Mouse (Mus musculus) adipocyte (in vitro differentiated cells): ENCODE measurements around the gene Tpgs1.

Source experiments
- DNase-seq: peaks from one replicate; pipeline ENCODE4 v3.0.0-alpha.2; 2016; ENCODE audit warnings: low spot score

The Tpgs1 gene

GRCm38 (mm10) chr10:79668076-79668475, 1.1 kb upstream of the Tpgs1 start:
- DNase-seq: no peak

DNA sequence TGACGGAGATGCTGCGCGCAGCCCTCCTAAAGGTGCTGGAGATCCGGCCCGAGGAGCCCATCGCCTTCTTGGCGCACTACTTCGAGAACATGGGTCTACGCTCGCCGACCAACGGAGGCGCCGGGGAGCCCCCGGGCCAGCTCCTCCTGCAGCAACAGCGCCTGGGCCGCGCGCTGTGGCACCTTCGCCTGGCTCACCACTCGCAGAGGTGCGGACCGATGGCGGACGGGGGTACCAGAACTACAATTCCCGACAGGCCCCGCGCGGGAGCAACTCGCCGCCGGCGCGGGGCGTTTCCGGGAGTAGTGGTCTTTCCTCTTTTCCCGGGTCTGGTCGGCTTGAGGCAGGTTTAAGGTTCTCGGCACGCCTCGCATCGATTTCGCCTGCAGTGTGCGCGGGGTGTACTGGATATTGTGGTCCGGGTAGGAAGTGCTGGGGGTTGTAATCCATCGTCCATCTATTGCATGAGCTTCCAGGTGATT, 448 bp downstream of the Tpgs1 start:
- peak; percentile 53 for DNase-seq

DNA sequence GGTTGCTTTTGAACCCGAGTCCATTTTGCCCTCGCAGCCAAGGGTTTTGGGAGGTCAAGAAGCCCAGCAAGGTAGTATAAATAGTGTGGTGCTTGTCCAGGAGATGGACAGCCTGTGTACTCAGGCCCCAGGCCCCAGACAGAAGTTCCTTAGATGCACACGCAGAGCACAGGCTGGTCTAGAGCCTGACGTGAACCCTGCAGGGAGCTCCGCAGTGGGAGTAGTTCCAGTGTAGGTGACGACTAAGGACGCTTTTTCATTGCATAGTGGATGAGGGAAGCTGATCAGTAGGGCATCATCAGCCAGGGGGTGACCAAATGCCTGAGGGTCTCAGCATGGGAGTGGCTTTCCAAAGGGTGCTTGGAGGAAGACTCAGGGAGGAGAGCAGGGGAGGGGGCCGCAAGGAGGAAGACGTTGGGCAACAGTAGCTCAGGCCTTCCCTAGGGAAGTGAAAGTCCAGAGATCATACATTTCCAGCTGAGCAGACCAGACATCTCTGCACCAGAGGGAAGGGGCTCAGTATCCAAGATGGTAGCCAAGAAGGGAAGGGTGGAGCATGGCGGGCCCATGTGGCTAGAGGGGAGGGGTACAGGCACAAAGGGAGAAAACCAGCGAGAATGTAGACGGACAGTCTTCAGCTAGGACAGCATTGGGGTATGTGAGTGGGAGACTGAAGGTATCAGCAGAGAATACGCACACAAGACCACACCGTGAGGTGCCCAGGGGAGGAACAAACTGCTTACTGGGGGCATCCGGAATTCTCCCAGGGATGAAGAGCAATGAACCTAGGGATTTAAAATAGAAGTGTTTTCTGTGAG, 1.1 kb downstream of the Tpgs1 start:
- no peak for DNase-seq

DNA sequence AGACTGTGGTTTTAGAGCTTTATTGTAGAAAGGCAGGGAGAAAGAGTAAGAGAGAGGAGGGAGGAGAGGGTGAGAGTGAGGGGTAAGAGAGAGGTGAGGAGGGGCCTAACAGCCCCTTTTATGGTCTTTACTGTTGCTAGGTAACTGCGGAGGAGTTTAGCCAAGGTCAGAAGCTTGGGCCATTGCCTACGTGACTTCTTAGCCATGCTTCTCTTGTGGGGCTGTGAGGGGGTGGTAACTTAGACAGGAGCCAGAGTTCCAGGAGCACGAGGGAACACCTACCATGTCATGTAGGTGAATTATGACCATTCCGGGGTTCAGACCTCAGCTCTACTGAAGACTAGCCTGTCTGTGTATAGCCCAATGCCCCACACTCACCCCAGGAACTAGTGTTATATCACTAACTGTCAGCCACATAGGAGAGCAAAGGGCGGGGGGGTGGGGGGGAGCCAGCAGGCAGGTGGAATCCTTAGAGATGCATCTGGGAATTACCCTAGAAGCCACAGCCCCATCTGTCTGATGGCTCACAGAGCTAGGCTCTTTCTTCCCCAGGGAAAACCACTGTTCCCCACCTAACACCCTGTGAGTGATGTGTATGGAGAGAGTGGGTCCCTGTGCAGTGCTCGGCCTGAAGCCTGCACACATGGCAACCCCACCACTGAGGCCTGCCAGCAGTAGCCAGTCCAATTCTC, 2.4 kb downstream of the Tpgs1 start:
- no peak for DNase-seq

GRCm38 (mm10) chr10:79672088-79672455, 2.9 kb downstream of the Tpgs1 start:
- DNase-seq: no peak

DNA sequence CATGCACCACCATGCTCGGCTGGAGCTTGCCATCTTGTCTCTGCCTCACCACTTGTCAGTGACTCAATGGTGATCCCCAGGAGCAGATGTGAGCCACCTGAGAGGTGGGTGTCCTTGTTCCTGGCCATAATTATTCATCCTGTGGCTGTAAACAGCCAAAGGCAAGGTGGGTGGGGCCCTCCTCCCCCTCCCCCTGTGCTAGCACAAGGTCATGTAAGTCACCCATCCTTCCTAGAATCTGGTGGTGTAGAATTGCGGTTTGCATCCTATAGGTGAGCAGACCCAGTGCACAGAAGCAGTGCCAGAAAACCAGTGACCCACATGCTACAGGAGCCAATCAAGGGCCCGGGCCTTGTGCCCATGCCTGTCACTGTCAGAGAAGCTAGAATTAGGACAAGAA, 3.9 kb downstream of the Tpgs1 start:
- no peak for DNase-seq

DNA sequence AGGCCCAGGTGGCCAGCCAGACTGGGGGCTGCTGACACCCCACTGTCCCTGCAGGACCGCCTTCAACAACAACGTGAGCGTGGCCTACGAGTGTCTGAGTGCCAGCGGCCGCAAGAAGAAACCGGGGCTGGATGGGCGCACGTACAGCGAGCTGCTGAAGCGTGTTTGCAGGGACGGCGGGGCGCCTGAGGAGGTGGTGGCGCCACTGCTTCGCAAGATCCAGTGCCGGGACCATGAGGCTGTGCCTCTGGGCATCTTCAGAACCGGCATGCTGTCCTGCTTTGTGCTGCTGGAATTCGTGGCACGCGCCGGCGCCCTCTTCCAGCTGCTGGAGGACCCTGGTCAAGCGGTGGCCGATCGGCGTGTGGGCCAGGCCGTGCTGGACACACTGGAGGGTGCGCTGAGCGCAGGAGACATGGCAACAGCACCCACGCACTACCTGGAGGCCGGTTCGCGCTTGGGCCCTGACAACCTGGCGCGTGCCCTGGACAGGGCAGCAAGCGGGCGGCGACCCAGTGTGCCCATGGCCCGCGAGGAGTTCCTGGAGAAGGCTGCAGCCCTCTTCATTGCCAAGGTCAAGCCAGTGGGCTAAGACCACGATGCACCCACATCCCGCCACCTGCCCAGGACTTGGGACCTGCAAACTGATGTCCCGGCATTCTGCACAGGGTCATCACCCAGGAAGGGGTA, 6.3 kb downstream of the Tpgs1 start:
- no peak for DNase-seq

- no peak for DNase-seq
Measured at GRCm38 (mm10) chr10:79680606-79681495, 11.7 kb downstream of the Tpgs1 start.

GRCm38 (mm10) chr10:79681591-79682245, 12.5 kb downstream of the Tpgs1 start, which contains the start of gene Cdc34:
Gene Cdc34 (plus strand): TSS chr10:79682195.
- DNase-seq: peak; percentile 98

DNA sequence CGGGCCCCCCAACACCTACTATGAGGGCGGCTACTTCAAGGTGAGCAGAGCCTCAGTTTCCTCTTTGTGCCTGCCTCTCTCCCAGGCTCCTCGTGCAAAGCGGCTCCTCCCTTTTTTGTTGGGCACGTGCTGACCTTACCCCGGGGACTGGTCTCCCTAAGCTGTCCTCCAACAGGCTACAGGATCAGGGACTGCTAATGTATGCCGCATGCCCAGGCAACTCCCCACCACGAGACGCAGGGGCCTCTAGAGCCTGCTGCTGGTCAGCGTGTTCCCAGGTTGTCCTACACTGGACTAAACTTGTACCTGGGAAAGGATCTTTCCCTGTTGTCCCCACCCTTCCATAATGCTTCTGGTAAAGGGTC, 13.4 kb downstream of the Tpgs1 start:
- DNase-seq: no peak

DNA sequence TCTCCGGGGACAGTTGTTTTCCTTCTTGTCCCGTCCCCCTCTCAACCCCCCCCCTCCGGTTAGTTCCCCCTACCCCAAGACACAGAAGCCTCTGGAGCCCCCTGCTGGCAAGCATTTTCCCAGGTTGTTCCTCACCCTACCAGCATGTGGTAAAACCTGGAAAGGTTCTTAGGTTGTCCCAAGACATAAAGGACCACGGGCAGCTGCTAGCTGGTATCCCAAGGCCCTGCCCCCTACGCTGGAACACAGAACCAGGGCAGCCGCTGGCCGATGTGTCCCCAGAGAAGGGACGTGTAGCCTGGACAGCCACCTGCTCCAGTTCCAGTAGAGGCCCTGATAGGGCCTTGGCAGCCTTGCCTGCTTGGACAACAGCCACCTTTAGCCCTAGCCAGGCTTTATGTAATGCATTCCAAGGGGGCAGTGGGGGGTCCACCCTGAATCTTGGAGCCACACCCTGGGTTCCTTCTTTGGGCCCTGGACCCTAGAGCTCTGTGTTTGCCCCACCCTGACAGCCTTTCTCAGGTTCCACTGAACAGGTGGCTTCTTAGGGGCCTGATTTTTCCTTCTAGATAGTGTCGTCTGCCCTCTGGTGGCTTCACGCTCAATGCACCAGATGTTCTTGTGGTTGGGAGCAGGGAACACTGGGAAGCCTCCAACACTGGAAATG, 13.9 kb downstream of the Tpgs1 start:
- peak; percentile 81 for DNase-seq

DNA sequence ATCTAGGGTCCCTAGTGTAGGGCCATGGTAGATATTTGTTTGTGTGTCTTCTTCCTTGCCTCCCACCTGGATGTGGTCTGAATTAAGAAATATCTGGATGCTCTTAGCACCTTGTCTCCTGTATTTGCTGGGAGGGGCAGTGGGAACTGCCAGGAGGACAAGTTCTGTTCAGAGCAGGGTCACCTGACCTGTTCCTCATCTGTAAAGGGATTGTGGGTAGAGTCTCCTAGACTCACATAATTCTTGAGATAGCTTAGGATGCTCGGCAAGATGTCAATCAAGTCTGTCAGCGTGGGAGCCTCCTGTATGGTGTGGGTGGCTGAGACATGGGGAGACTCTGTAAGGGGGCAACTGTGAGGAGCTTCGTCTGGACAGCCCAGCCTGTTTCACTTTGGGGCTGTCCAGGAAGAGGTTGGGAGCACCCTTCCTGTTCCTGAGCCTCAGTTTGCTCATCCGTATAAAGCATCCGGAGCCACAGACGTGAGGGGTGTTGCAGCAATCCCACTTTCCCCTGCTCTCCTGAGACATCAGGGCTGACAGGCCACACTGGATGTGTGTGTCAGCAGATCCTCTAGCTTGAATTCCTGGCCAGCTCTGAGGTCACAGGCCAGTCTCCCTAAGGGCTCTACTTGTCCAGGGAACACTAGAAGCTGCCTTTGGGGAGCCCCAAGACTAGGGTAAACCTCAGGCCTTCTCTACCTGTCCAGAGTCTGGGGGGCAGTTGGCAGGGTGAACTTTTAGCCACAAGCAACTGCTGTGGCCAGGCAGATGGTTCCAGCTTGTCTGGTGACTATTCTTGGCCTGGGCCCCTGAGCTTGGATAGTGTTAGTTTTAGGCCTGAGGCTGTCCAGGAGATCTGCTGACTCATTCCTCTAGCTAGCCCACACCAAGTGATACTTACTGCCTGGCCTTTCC, 14.8 kb downstream of the Tpgs1 start:
- DNase-seq: peak; percentile 78

DNA sequence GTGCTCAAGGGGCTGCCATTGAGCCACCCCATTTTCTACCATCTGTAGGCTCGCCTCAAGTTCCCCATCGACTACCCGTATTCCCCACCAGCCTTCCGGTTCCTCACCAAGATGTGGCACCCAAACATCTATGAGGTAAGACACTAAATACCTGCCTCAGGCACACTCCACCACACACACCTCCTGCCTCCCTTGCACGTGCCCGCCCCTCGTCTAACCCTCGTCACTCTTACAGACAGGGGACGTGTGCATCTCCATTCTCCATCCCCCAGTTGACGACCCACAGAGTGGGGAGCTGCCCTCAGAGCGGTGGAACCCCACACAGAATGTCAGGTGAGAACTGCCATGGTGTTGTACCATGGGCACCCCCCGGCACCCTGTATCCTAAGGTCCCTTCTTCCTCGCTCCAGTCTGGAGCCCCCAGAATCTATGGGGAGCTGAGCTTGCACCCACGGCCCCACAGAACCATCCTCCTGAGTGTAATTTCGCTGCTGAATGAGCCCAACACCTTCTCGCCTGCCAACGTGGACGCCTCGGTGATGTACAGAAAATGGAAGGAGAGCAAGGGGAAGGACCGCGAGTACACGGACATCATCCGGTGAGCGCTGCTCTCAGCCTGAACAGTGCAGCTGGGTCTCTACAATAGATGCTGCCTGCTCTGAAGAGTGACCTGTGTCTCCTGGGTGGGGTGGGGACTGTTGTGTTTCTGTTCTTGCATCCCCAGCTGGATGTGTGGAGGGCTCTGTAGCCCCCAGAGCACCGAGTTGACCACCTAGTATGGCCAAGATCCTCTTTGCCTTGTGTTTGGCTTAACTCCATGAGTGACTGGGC, 15.8 kb downstream of the Tpgs1 start:
- DNase-seq: no peak

DNA sequence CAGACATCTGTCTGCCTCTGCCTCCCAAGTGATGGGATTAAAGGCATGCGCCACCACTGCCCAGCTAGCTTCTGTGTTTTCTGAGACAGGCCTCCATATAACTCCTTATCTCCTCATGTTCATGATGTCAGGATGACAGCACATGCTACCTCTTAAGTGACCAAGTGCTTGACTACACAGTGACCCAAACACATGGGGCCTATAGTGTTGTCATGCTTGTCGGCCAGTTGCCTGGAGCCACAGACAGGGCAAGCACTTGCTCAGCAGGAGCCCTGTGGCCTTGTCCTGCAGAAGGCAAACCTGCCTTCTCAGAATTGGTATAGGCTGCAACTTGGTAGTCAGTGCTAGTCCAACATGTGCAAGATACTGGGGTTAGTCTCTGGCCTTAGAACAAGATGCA, 17.1 kb downstream of the Tpgs1 start:
- DNase-seq: no peak

DNA sequence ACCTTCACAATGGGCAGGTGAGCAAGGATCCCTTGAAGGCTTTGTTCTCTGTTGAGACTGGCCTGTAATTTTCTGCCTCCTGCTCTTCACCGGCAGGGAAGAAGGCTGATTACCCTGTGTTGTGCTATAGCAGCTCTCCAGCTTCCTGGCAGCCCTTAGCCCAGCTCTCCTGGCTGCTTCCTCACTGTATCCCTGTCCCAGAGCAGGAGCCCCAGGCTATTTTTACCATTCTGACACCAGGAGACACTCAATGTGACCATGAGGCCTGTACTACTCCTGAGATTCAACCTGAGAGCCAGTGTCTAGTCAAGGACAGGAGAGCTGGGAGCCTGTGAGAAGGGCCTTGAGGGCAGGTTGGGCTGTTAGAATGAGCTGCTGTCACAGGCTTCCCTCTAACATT, 17.5 kb downstream of the Tpgs1 start:
- no peak for DNase-seq

DNA sequence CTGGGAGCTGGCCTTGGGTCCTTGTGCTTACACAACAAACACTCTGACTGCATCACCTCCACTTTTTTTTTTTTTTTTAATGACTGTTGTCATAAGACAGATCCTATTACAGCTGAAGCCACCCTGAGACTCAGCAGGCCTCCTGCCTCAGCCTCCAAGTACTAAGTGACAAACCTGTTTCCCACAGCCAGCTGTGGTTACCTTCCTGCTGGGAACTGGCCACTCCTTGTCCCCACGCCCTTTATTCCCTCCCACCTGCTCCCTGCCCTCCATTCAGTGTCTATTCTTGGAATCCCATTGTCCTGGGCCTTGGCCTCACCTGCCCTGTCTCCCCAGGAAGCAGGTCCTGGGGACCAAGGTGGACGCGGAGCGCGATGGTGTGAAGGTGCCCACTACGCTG, 18.3 kb downstream of the Tpgs1 start:
- DNase-seq: no peak

- no peak for DNase-seq
Measured at GRCm38 (mm10) chr10:79688720-79689119, 19.6 kb downstream of the Tpgs1 start, which contains the start of gene Gzmm. Gene Gzmm (plus strand): TSS chr10:79689020.

DNA sequence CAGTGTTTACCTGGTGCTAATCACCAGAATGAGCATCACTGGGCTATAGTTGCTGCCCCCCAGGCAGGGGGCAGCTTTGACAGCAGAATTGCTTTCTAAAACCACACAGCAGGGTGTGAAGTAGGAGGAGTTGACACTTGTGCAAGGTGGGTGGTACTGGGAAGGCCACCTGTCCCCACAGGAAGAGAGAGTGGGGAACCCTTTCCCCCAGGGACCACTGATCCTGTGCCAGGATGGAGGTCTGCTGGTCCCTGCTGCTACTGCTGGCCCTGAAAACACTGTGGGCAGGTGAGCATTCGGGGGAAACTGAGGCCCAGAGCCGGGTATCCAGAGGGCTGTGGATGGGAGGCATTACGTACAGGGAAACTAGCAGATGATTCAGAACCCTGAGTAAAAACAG, 20.0 kb downstream of the Tpgs1 start:
- DNase-seq: no peak
